Mouse (Mus musculus) heart, embryonic 14.5 days (tissue): ENCODE data around the gene Myrfl. TPM values are rescaled to one million over a fixed set of nuclear protein-coding genes. Genes with fewer than 3 reads are reported as not detected.

Source experiments
- ATAC-seq: fragments of 200-750 bp; cut with Nextera tagmentation; 2 replicates; pipeline ENCODE4 v1.8.0; 2017; ENCODE audit warnings: low read depth, moderate TSS enrichment; ENCODE audit not compliant: insufficient number of reproducible peaks, insufficient read depth, low FRiP score
- H3K27ac ChIP-seq, 2 experiments: fragments of 200-500 bp in 1 of 2; fragments of 300-500 bp in 1 of 2; sonication (generic) in 1 of 2; replicated peaks in 1 of 2; 2 replicates each; pipeline ENCODE4 v1.5.1; 2012 to 2014; ENCODE audit warnings: low read depth in 2 of 2, low read length in 2 of 2, control low read depth in 1 of 2, mild to moderate bottlenecking in 1 of 2, mixed read lengths in 1 of 2; ENCODE audit not compliant: control insufficient read depth in 1 of 2, insufficient read depth in 1 of 2
- H3K27me3 ChIP-seq: fragments of 300-500 bp; sonication (generic); 2 replicates; pipeline ENCODE4 v1.6.1; 2014; ENCODE audit warnings: mild to moderate bottlenecking, low read length, control low read depth; ENCODE audit not compliant: control insufficient read depth, insufficient read depth
- H3K36me3 ChIP-seq: fragments of 300-500 bp; sonication (generic); 2 replicates; pipeline ENCODE4 v1.6.1; 2014; ENCODE audit warnings: mild to moderate bottlenecking, control low read depth, low read length, mixed read lengths; ENCODE audit not compliant: control insufficient read depth, insufficient read depth
- H3K4me1 ChIP-seq, 2 experiments: fragments of 200-500 bp in 1 of 2; fragments of 300-500 bp in 1 of 2; sonication (generic) in 1 of 2; 2 replicates each; pipeline ENCODE4 v1.6.1; 2012 to 2014; ENCODE audit warnings: low read length in 2 of 2, control low read depth in 1 of 2, mixed read lengths in 1 of 2; ENCODE audit not compliant: control insufficient read depth in 2 of 2, insufficient read depth in 2 of 2
- H3K4me2 ChIP-seq: fragments of 300-500 bp; sonication (generic); 2 replicates; pipeline ENCODE4 v1.6.1; 2014; ENCODE audit warnings: mild to moderate bottlenecking, low read length
- H3K4me3 ChIP-seq, 2 experiments: fragments of 200-500 bp in 1 of 2; fragments of 300-500 bp in 1 of 2; sonication (generic) in 1 of 2; 2 replicates each; pipeline ENCODE4 v1.5.1; 2012 to 2014; ENCODE audit warnings: low read length in 2 of 2, mild to moderate bottlenecking in 2 of 2, control low read depth in 1 of 2, low read depth in 1 of 2, moderate library complexity in 1 of 2; ENCODE audit not compliant: control insufficient read depth in 1 of 2, insufficient read depth in 1 of 2
- H3K9ac ChIP-seq: fragments of 300-500 bp; sonication (generic); 2 replicates; pipeline ENCODE4 v1.6.1; 2014; ENCODE audit warnings: mild to moderate bottlenecking, low read length
- H3K9me3 ChIP-seq: fragments of 300-500 bp; sonication (generic); 2 replicates; pipeline ENCODE4 v1.6.1; 2016; ENCODE audit warnings: low read length, control low read depth; ENCODE audit not compliant: control insufficient read depth
- WGBS: fragments of 180-500 bp; shearing (Covaris S2); extraction: QIAGEN DNeasy Blood & Tissue Kit; methylation state at CpG from one replicate; pipeline ENCODE4 v1.1.7; 2014; 5-methylcytosine and 5-hydroxymethylcytosine counted together
- polyA plus RNA-seq: library from polyadenylated mRNA; unstranded; fragments of >200 nt; fragmentation: Nextera tagmentation; extraction: Ambion mirVana; gene quantifications from 2 replicates; pipeline ENCODE4 v1.2.1, GENCODE M21; 2014

Gene Myrfl
- polyA plus RNA-seq, 1 experiment from 2014 or later = 0.26 TPM

DNA sequence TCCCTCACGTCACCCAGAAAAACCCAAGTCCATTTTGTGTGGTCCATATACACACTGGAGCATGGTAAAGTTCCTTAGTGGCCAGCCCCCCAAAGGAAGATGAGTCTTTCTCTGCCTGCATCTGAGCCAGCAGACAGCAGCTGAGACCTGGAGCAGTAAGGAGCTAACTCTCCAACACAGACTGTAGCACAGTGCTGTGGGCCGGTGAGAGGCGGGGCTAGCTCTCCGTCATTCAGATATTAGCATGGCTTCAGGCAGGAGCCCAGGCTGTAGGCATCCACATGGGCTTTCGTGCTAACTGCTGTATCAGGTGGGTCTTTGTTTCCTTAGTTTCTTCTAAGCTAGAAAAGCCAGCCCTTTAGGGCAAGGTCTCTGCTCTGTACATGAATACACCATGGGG is 6.1 kb downstream of the Myrfl start:
- Histone ChIP-seq H3K4me2 (no peak overlapping the region), H3K4me3 (no peak overlapping the region), H3K9me3 (no peaks in the 10 kb centered on the region), H3K27me3 (no peaks in the 10 kb centered on the region), H3K9ac (no peak overlapping the region), H3K27ac (no peak overlapping the region), H3K36me3 (no peaks in the 10 kb centered on the region), H3K4me1 (no peaks in the 10 kb centered on the region)
- 60% methylated on average over 5 of the region's 5 CpGs for WGBS
- ATAC-seq = no peak

GRCm38 (mm10) chr10:116884552-116884951 is 12.2 kb downstream of the Myrfl start:
- Histone ChIP-seq H3K4me3 (no peak overlapping the region), H3K4me1 (no peaks in the 10 kb centered on the region), H3K4me2 (no peak overlapping the region), H3K9me3 (no peaks in the 10 kb centered on the region), H3K36me3 (no peaks in the 10 kb centered on the region), H3K27ac (no peak overlapping the region), H3K9ac (no peak overlapping the region), H3K27me3 (no peaks in the 10 kb centered on the region)
- ATAC-seq = no peak
- 63% methylated on average over 3 of the region's 3 CpGs for WGBS

- Histone ChIP-seq H3K4me1 (no peaks in the 10 kb centered on the region), H3K9ac (no peak overlapping the region), H3K27me3 (no peaks in the 10 kb centered on the region), H3K4me3 (no peak overlapping the region), H3K4me2 (no peak overlapping the region), H3K27ac (no peak overlapping the region), H3K36me3 (no peaks in the 10 kb centered on the region), H3K9me3 (no peaks in the 10 kb centered on the region)
- WGBS = 68% methylated on average over 5 of the region's 5 CpGs
- no peak for ATAC-seq
Observed at GRCm38 (mm10) chr10:116883531-116883930, 13.2 kb downstream of the Myrfl start.

GRCm38 (mm10) chr10:116877436-116877835 is 19.3 kb downstream of the Myrfl start:
- Histone ChIP-seq H3K27me3 (no peaks in the 10 kb centered on the region), H3K9me3 (no peaks in the 10 kb centered on the region), H3K27ac (no peak overlapping the region), H3K4me3 (no peak overlapping the region), H3K9ac (no peak overlapping the region), H3K4me2 (no peak overlapping the region), H3K4me1 (no peaks in the 10 kb centered on the region; a peak in 1 of 4 replicates), H3K36me3 (no peaks in the 10 kb centered on the region)
- no peak for ATAC-seq
- 89% methylated on average over 4 of the region's 4 CpGs for WGBS

DNA sequence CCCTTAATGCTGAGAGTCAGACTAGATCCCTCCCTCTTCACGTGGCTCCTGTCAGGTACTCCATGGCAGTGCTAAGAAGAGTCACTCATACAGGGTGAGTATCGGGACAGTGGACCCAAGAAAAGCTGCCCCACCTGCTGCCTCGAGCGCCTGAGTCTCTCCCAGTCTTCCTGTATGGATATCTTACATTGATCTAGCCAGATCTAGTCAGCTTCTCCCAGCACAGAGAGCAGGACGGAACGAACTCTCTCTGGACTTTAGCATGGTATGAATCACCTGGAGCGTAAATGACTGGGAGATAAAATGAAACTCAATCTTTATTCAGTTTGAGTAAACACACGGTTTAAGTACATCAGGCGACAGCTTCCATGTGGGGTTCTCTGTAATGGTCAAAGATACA is 22.2 kb downstream of the Myrfl start:
- no peak overlapping the region for H3K9ac ChIP-seq
- H3K27me3 ChIP-seq = no peaks in the 10 kb centered on the region
- no peaks in the 10 kb centered on the region for H3K9me3 ChIP-seq
- H3K4me2 ChIP-seq = no peak overlapping the region
- H3K36me3 ChIP-seq = no peaks in the 10 kb centered on the region
- H3K27ac ChIP-seq = no peak overlapping the region
- no peak for ATAC-seq
- H3K4me3 ChIP-seq = no peak overlapping the region
- no peaks in the 10 kb centered on the region; a peak in 1 of 4 replicates for H3K4me1 ChIP-seq
- 72% methylated on average over 9 of the region's 9 CpGs for WGBS

GRCm38 (mm10) chr10:116872016-116872410 is 24.7 kb downstream of the Myrfl start:
- Histone ChIP-seq H3K27me3 (no peaks in the 10 kb centered on the region), H3K4me3 (no peak overlapping the region), H3K27ac (no peak overlapping the region), H3K4me1 (no peaks in the 10 kb centered on the region; a peak in 1 of 4 replicates), H3K9ac (no peak overlapping the region), H3K9me3 (no peaks in the 10 kb centered on the region), H3K4me2 (no peak overlapping the region), H3K36me3 (no peaks in the 10 kb centered on the region)
- ATAC-seq = no peak
- 79% methylated on average over 14 of the region's 14 CpGs for WGBS

- no peaks in the 10 kb centered on the region for H3K27me3 ChIP-seq
- H3K4me1 ChIP-seq = no peaks in the 10 kb centered on the region; a peak in 1 of 4 replicates
- H3K4me3 ChIP-seq = no peak overlapping the region
- H3K9ac ChIP-seq = no peak overlapping the region
- WGBS = 77% methylated on average over 12 of the region's 12 CpGs
- ATAC-seq = no peak
- H3K36me3 ChIP-seq = no peaks in the 10 kb centered on the region
- no peak overlapping the region for H3K27ac ChIP-seq
- no peak overlapping the region for H3K4me2 ChIP-seq
- no peaks in the 10 kb centered on the region for H3K9me3 ChIP-seq
Observed at GRCm38 (mm10) chr10:116871329-116872015, 25.2 kb downstream of the Myrfl start.

- no peaks in the 10 kb centered on the region for H3K36me3 ChIP-seq
- no peak for ATAC-seq
- H3K4me3 ChIP-seq = no peak overlapping the region
- no peaks in the 10 kb centered on the region for H3K9me3 ChIP-seq
- H3K9ac ChIP-seq = no peak overlapping the region
- H3K4me2 ChIP-seq = no peak overlapping the region
- no peak overlapping the region for H3K27ac ChIP-seq
- no peaks in the 10 kb centered on the region; a peak in 1 of 4 replicates for H3K4me1 ChIP-seq
- H3K27me3 ChIP-seq = no peaks in the 10 kb centered on the region
- 82% methylated on average over 6 of the region's 6 CpGs for WGBS
Observed at GRCm38 (mm10) chr10:116870819-116871218, 25.9 kb downstream of the Myrfl start.
